Mouse (Mus musculus) erythroblast, embryonic 14.5 days (primary cell): ENCODE results near the gene Erbb3. TPM values are rescaled to one million over a fixed set of nuclear protein-coding genes. Genes with fewer than 3 reads are reported as not detected.
"Not testable (repeated sequence)": the region's sequence is repeated elsewhere in the genome, so short reads cannot be mapped to it uniquely, and the experiment has no call there.

Source experiments
- H3K27me3 ChIP-seq: 2 replicates; pipeline ENCODE4 v1.6.1; 2012; ENCODE audit warnings: inconsistent platforms; ENCODE audit not compliant: control insufficient read depth
- H3K36me3 ChIP-seq: 2 replicates; pipeline ENCODE4 v1.6.1; 2012; ENCODE audit warnings: mild to moderate bottlenecking, inconsistent platforms; ENCODE audit not compliant: control insufficient read depth
- H3K4me1 ChIP-seq: 2 replicates; pipeline ENCODE4 v1.6.1; 2012; ENCODE audit warnings: inconsistent platforms; ENCODE audit not compliant: control insufficient read depth
- H3K4me3 ChIP-seq: replicated peaks from 2 replicates; pipeline ENCODE3; 2012; ENCODE audit warnings: moderate library complexity, mild to moderate bottlenecking, inconsistent platforms
- H3K9me3 ChIP-seq: 2 replicates; pipeline ENCODE4 v1.6.1; 2012; ENCODE audit warnings: low read length, inconsistent platforms, mixed read lengths; ENCODE audit not compliant: control insufficient read depth
- GATA1 ChIP-seq: IDR thresholded peaks from 2 replicates; pipeline ENCODE4 v1.6.1; 2012; ENCODE audit warnings: low read length, inconsistent platforms, mixed read lengths
- TAL1 ChIP-seq: IDR thresholded peaks from 3 replicates; pipeline ENCODE4 v1.6.1; 2012; ENCODE audit warnings: low read length, inconsistent platforms, mixed read lengths
- polyA plus RNA-seq: library from polyadenylated mRNA; stranded (reverse); fragments of >175 nt; gene quantifications from 2 replicates; pipeline ENCODE4 v1.2.3, GENCODE M21; 2012

Erbb3 gene
- polyA plus RNA-seq, 1 experiment = 0.01 TPM

GRCm38 (mm10) chr10:128614934-128615333, 25.5 kb upstream of the Erbb3 start:
- TF ChIP-seq TAL1 = no peak
- no peak for TF ChIP-seq GATA1
- Histone ChIP-seq H3K27me3 (peaks cover 16% of the 10 kb centered on the region), H3K4me3 (no peak overlapping the region), H3K9me3 (no peaks in the 10 kb centered on the region), H3K4me1 (peaks cover 9% of the 10 kb centered on the region), H3K36me3 (no peaks in the 10 kb centered on the region)

- not testable (repeated sequence) for H3K9me3 ChIP-seq, H3K4me3 ChIP-seq, H3K4me1 ChIP-seq, H3K36me3 ChIP-seq
- H3K27me3 ChIP-seq = peaks cover 16% of the 10 kb centered on the region
These were observed 24.4 kb upstream of the Erbb3 start for GRCm38 (mm10) chr10:128613820-128614219.

- H3K4me3 ChIP-seq = no peak overlapping the region
- peaks cover 16% of the 10 kb centered on the region for H3K27me3 ChIP-seq
- TF ChIP-seq TAL1 (no peak), GATA1 (no peak)
- peaks cover 9% of the 10 kb centered on the region for H3K4me1 ChIP-seq
- no peaks in the 10 kb centered on the region for H3K9me3 ChIP-seq
- H3K36me3 ChIP-seq = no peaks in the 10 kb centered on the region
These were observed 23.6 kb upstream of the Erbb3 start for GRCm38 (mm10) chr10:128613154-128613440.

GRCm38 (mm10) chr10:128612433-128613153, 23.1 kb upstream of the Erbb3 start:
- H3K9me3 ChIP-seq = no peaks in the 10 kb centered on the region
- no peak overlapping the region for H3K4me3 ChIP-seq
- H3K36me3 ChIP-seq = no peaks in the 10 kb centered on the region
- no peak for TF ChIP-seq GATA1
- TF ChIP-seq TAL1 = no peak
- peaks cover 16% of the 10 kb centered on the region for H3K27me3 ChIP-seq
- H3K4me1 ChIP-seq = peaks cover 9% of the 10 kb centered on the region

- no peaks in the 10 kb centered on the region; the same call in 1 of the 2 replicates for H3K27me3 ChIP-seq
These were observed 17.0 kb upstream of the Erbb3 start for GRCm38 (mm10) chr10:128606483-128606882.

GRCm38 (mm10) chr10:128602470-128603128, 13.1 kb upstream of the Erbb3 start:
- Histone ChIP-seq H3K9me3 (no peaks in the 10 kb centered on the region), H3K4me1 (peaks cover 4% of the 10 kb centered on the region), H3K27me3 (peaks cover 8% of the 10 kb centered on the region), H3K36me3 (no peaks in the 10 kb centered on the region), H3K4me3 (no peak overlapping the region)
- TF ChIP-seq TAL1 (no peak), GATA1 (no peak)

More at GRCm38 (mm10) chr10:128606483-128606882, 17.0 kb upstream of the Erbb3 start:
- no peak overlapping the region for H3K4me3 ChIP-seq
- no peaks in the 10 kb centered on the region for H3K9me3 ChIP-seq
- H3K4me1 ChIP-seq = peaks cover 4% of the 10 kb centered on the region
- no peak for TF ChIP-seq GATA1
- no peak for TF ChIP-seq TAL1
- no peaks in the 10 kb centered on the region for H3K36me3 ChIP-seq

- H3K4me3 ChIP-seq = no peak overlapping the region
- no peaks in the 10 kb centered on the region for H3K9me3 ChIP-seq
These were observed 12.0 kb upstream of the Erbb3 start for GRCm38 (mm10) chr10:128601499-128601898.

GRCm38 (mm10) chr10:128598476-128598875, 9.0 kb upstream of the Erbb3 start:
- Histone ChIP-seq H3K4me3 (no peak overlapping the region), H3K9me3 (no peaks in the 10 kb centered on the region), H3K4me1 (no peaks in the 10 kb centered on the region), H3K27me3 (peaks cover 25% of the 10 kb centered on the region), H3K36me3 (no peaks in the 10 kb centered on the region)
- no peak for TF ChIP-seq GATA1
- no peak for TF ChIP-seq TAL1

More at GRCm38 (mm10) chr10:128601499-128601898, 12.0 kb upstream of the Erbb3 start:
- Histone ChIP-seq H3K27me3 (peaks cover 8% of the 10 kb centered on the region), H3K36me3 (no peaks in the 10 kb centered on the region), H3K4me1 (peaks cover 4% of the 10 kb centered on the region)
- TF ChIP-seq GATA1 (no peak), TAL1 (no peak)

- H3K27me3 ChIP-seq = peaks cover 71% of the 10 kb centered on the region
- peaks cover 17% of the 10 kb centered on the region for H3K4me1 ChIP-seq
- no peaks in the 10 kb centered on the region; the same call in 1 of the 2 replicates for H3K9me3 ChIP-seq
- TF ChIP-seq TAL1 (no peak), GATA1 (no peak)
- H3K4me3 ChIP-seq = no peak overlapping the region
- H3K36me3 ChIP-seq = no peaks in the 10 kb centered on the region
These were observed 3.3 kb upstream of the Erbb3 start for GRCm38 (mm10) chr10:128592797-128593196.

- peaks cover 83% of the 10 kb centered on the region for H3K27me3 ChIP-seq
- H3K4me1 ChIP-seq = peaks cover 17% of the 10 kb centered on the region
These were observed 2.0 kb upstream of the Erbb3 start for GRCm38 (mm10) chr10:128591436-128591835.

More at GRCm38 (mm10) chr10:128591436-128591835, 2.0 kb upstream of the Erbb3 start:
- TF ChIP-seq GATA1 (no peak), TAL1 (no peak)
- Histone ChIP-seq H3K4me3 (no peak overlapping the region), H3K36me3 (no peaks in the 10 kb centered on the region), H3K9me3 (no peaks in the 10 kb centered on the region; the same call in 1 of the 2 replicates)
